Mouse (Mus musculus) urinary bladder, postnatal 25 days (tissue): ENCODE results near the gene Spc24.
A peak's percentile ranks its signal among the peaks of the same experiment; 100 is the strongest.
"Not testable (repeated sequence)": the region's sequence is repeated elsewhere in the genome, so short reads cannot be mapped to it uniquely, and the experiment has no call there.

Experiments used
- DNase-seq: peaks from one replicate; pipeline ENCODE4 v3.0.0; 2022; ENCODE audit warnings: low spot score

Gene Spc24

DNA sequence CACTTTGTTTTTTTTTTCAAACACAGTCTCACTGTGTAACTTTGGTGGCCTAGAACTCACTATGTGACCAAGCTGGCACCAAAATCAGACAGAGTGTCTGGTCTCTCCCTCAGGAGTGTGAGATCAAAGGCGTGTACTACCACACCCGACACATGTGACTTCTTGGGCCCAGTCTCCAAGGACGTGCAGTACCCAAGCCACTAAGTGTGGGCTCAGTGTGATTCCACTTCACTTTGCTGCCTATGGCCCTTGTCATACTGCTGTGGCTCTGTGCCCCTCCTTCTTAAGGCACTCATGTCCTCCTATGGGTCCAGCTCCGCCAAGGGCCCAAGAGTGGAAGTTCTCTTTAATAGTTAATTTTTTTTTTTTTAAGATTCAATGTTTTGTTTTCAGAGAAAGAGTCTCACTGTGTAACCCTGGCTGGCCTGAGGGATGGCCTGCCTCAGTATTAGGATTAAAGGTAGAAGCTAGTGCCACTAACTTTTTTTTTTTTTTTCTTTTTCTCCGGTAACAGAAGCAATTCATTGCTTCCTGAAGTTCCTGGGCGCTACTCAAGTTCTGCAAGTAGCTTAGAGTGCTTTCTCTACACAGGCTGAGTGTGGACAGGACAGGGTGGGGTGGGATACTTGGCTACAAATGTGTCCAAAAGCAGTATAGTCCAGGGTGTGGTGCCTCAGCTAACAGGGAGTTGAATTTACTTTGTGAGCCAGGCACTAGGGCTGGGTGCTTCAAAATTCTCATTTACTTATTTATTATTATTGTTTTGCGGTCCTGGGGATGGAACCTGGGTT is 24.6 kb upstream of the Spc24 start:
- DNase-seq: no peak

- DNase-seq: no peak
These were observed 21.8 kb upstream of the Spc24 start for GRCm38 (mm10) chr9:21781657-21782468.

DNA sequence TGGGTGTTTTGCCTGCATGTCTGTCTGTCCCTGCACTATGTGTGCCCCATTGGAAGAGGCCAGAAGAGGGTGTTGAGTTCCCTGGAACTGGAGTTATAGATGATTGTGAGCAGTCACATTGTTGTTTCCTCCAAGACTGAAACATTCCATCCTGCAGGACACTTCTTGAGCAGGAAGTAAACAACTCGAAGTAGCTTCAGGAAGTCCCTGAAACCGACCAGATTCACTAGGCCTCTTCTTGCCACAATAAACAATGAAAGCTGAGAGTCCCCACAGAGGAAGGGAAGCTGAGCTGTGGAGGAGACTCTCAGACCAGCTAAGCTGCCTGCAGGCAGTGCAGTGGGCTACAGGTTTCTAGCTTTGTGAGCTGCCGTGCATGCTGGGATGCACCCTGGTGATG is 17.6 kb upstream of the Spc24 start:
- DNase-seq: no peak

GRCm38 (mm10) chr9:21774353-21774752 is 14.2 kb upstream of the Spc24 start:
- DNase-seq: no peak

GRCm38 (mm10) chr9:21773396-21773795 is 13.3 kb upstream of the Spc24 start:
- not testable (repeated sequence) for DNase-seq

- no peak for DNase-seq
These were observed 9.6 kb upstream of the Spc24 start for GRCm38 (mm10) chr9:21769558-21770183.

DNA sequence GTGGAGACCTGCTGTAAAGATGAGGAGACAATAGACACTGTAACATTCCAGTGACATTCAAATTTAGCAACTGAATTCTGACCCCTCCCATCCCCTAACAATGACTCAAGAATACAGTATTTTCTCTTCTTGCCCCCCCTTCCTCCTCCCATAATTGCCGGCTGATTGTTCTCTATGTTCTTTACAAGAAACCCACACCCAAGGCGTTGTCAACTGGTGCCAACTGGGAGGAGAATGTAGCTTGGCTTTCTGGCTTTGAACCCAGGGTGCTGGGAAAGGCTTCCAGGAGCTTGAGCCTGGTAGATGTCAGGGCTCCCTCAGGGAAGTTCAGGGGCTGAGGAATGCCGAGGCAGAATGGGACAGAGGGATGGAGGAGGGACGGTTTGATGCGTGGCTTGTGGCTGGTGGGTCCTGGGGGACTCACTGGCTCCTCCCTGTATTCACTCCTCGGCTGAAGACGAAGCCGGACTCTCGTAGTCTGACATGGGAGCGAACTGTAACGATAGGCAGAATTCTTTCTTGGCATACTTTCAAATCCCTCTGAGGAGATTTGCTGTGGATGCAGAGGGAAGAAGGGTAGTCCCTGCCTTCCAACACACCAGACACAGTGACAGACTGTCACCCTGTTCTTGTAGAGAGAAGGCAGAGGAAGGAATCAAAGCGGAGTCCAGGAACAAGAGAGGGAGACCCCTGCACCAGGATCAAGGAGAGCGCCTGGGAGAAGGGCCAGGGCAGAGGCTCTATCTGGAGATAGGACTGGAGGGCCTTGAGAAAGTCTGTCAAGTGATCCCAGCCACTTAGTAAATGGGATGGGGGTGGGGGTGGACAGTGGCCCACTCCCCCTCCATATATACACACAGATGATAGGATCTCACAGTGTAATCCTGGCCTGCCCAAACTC is 8.7 kb upstream of the Spc24 start:
- no peak for DNase-seq

GRCm38 (mm10) chr9:21767896-21768295 is 7.8 kb upstream of the Spc24 start:
- DNase-seq: no peak

DNA sequence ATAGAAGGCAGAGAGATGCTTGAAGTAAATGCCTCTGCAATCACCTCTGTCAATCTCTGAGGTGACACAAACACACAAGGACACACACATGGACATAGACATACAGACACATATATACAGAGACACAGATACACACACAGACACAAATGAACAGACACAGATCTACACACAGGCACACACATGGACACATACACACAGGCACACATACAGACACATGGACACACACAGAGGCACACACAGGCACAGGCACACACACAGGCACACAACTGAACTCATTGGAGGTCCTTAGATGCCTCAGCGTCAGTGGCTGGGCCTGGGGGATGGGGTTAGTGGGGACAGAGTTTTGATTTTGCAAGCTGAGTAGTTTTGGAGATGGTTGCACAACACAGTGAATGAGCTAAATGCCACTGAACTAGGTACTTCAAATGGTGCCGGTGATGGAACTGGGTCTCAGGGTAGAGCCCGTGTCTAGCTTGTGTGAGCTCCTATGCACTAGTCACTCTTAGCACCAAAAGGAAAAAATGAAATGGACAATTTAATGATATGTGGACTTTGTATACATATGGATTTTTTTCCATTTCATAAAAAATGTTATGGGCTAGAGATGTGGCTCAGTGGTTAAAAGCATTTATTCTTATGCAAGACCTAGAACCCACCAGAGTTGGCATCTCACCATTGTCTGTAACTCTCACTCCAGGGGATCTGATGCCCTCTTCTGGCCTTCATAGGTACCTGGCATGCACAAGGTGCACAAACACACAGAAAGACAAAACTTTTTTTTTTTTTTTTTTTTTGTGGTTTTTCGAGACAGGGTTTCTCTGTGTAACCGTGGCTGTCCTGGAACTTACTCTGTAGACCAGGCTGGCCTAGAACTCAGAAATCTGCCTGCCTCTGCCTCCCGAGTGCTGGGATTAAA is 4.2 kb upstream of the Spc24 start:
- DNase-seq: no peak

- DNase-seq: no peak
These were observed 2.0 kb upstream of the Spc24 start for GRCm38 (mm10) chr9:21762135-21762534.

DNA sequence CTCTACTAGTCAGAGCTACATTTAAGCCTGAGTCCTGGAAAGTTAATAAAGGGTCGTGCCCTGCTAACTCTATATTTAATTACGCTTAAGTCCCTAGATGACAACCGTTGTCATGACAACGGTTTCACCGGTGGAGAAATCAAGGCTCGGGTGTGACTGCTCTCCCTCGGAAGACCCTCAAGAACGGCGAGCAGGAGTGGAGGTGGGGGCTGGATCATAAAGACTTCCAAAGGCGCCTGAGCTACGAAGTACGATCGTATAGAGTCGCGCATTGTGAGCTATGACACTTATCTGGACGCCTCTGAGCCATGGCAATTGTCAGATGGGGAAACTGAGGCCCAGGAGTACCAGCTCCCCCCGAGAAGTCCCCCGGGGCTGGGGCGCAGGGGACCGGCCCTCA is 385 bp downstream of the Spc24 start:
- no peak for DNase-seq

GRCm38 (mm10) chr9:21758576-21759529 is 1.2 kb downstream of the Spc24 start:
- DNase-seq: no peak

GRCm38 (mm10) chr9:21754516-21755321 is 5.4 kb downstream of the Spc24 start:
- no peak for DNase-seq

DNA sequence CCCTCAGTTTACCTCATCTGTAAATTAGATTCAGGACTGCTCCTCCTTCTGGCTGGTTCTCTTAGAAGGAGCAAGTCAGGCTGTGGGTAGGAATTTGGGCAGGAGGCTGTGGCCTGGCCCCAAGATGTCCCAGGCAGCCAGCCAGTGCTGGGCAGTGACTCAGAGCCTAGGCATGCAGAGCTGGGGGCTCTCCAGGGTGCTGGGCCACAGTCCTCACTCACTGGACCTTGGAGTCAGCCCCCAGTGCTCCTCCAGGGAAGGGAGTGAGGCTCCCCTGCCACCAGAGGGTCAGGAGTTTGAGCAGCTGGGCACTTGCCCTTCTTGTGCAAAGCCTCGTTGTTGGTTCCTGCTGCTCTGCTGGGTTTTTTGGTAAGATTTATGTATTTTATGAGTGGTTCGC is 6.1 kb downstream of the Spc24 start:
- DNase-seq: peak; percentile 77

DNA sequence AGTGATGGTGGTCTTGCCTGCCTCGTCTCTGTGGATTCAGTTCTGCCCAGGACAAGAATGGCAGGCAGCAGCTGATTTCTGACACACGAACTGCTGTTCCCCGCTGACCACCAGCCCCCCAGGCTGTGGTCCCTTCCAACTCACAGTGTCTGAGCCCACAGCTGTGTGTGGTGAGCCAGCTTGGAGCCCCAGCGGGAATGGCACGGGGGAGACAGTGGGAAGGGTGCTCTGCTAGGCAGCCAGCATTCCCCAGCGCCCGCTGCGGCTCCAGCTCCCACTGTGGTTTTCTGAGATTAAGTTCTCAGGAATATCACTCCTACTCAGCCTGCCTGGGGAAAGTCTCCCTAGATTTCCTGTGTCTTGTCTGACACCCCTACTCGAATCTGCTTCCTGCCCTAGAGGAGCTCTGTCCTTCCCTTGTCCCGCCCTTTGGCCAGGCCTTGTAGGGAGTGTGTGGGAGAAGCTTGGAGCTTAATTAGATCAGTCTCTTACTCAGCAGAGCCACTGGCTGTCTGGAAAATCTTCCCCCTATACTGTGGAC is 7.8 kb downstream of the Spc24 start:
- no peak for DNase-seq

DNA sequence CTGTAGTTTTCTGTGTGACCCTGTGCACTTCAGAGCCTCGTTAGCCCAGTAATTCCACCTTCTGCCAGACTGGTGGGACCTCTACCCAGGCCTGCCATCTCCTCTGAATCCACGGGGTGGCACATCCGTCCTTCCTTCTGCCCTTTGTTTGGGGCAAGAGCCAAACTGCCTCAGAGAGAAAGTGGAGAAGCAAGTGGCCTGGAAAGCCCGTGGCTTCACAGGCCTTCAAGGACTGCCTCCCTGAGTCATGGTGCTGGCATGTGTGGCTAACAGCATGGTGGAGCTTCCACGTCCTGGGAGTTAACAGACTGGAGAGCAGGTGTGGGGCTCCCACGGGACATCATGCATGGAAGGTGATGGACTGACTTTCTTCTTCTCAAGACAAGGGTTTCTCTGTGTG is 8.8 kb downstream of the Spc24 start:
- no peak for DNase-seq

DNA sequence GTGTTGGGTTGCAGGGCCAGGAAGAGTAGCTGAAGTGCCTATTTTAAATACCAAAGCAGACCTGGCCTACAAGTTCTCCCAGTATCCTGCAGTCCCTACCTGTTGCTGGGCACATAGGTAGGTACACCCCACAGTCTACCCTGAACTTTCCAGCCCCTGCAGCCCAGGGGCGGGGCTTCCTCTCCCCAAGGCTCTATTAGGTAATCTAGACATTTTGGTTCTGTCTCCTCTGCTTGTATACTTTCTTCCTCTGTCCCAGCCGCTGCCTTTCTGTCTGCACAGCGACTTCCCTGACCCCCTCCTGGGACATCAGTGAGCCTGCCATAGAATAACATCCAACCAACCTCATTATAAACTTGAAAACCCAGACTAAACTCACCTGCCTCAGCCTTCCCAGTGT is 9.7 kb downstream of the Spc24 start:
- DNase-seq: no peak

DNA sequence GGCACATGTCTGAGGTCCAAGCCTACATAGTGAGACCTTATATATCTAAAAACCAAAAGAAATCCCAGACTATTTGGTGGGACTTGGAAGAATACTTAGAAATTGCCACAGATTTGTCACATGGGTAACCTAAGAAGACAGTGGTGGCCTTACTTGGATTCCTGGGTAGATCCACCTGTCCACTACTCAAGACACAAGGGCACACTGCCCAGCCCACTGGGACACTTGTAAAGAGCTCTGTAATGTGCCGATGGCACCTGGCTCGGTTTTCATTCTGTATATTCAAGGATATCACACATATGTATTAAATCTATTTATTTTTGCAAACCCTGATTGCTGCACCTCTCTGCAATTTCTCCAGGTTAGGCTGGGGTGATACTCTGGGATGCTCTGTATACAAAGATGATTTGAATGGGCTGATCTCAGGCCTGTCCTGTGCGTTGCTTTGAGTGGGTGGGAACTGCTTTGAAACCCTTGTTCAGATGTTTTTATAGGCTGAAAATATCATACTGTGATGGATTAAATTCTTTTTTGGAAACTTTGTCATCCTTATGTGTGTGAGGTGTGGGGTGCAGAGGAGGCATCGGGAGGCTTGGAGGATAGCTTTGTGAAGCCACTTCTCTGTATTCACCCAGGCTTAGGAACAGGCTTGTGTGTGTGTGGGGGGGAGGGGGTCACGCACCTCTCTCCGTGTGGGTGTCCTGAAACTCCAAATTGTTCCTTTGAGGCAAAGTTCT is 10.6 kb downstream of the Spc24 start:
- no peak for DNase-seq
